Mouse (Mus musculus) liver (tissue): ENCODE measurements around the gene 2310057M21Rik.

Experiments used
- DNase-seq: peaks from one replicate; pipeline ENCODE4 v3.0.0-alpha.2; 2020; ENCODE audit warnings: mixed read lengths

Gene 2310057M21Rik

GRCm38 (mm10) chr7:131318340-131318739 is 44.2 kb downstream of the 2310057M21Rik start:
- no peak for DNase-seq

- no peak for DNase-seq
Observed at GRCm38 (mm10) chr7:131317587-131317986, 45.0 kb downstream of the 2310057M21Rik start.

GRCm38 (mm10) chr7:131314493-131314892 is 48.1 kb downstream of the 2310057M21Rik start:
- DNase-seq = no peak

- DNase-seq = no peak
Observed at GRCm38 (mm10) chr7:131306733-131307132, 55.8 kb downstream of the 2310057M21Rik start.

GRCm38 (mm10) chr7:131303340-131303739 is 59.2 kb downstream of the 2310057M21Rik start:
- DNase-seq = no peak

GRCm38 (mm10) chr7:131297151-131297550 is 65.4 kb downstream of the 2310057M21Rik start:
- DNase-seq = no peak
